Mouse (Mus musculus): ENCODE measurements around the gene Erp44.

DNA sequence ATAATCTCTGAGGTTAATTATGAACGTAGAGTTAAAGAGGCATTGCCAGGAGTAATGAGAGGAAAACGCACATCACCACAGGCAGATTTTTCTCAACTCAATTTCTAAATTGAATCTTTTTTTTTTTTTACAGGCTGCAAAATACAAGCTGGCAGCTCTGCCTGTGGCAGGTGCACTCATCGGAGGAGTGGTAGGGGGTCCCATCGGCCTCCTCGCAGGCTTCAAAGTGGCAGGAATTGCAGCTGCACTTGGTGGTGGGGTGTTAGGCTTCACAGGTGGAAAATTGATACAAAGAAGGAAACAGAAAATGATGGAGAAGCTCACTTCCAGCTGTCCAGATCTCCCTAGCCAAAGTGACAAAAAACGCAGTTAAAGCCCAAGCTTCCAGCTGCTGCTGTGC is 98.0 kb downstream of the Erp44 start:
- TF ChIP-seq CTCF (IDR thresholded peaks at IDR 0.05; ENCODE audit: low read depth, low read length) (no peak), GATA1 (IDR thresholded peaks at IDR 0.05; ENCODE audit: borderline replicate concordance, low read length) (no peak), POLR2AphosphoS5 (IDR thresholded peaks at IDR 0.05; ENCODE audit: insufficient replicate concordance, low read depth, low read length) (no peak), TAL1 (conservative IDR thresholded peaks at IDR 0.05; ENCODE audit: low read depth, low read length) (no peak)

All from G1E (cell line).